Mouse (Mus musculus): ENCODE results near the gene Grik5.

- TF ChIP-seq CTCF (conservative IDR thresholded peaks at IDR 0.05; ENCODE audit: low read length), result no peak
- no peak for TF ChIP-seq POU5F1 (IDR thresholded peaks at IDR 0.05; ENCODE audit: borderline replicate concordance, low read length)
- no peak for TF ChIP-seq NANOG (IDR thresholded peaks at IDR 0.05; ENCODE audit: borderline replicate concordance, low read length)
Observed at GRCm38 (mm10) chr7:24987941-24988340, 84.2 kb downstream of the Grik5 start.

Measured in E14TG2a.4 (cell line).